Mouse (Mus musculus) cortical plate, adult 2 months (tissue): ENCODE measurements around the gene Nrd1.

Experiments used
- CTCF ChIP-seq: fragments of 200-500 bp; IDR thresholded peaks from 2 replicates; pipeline ENCODE4 v1.5.1; 2011; ENCODE audit warnings: mild to moderate bottlenecking, control low read depth, low read length; ENCODE audit not compliant: insufficient read depth; ENCODE audit errors: extremely low read depth
- POLR2A ChIP-seq: fragments of 200-500 bp; IDR thresholded peaks from 2 replicates; pipeline ENCODE4 v1.6.1; 2011; ENCODE audit warnings: mild to moderate bottlenecking, low read length, control low read depth; ENCODE audit not compliant: insufficient read depth; ENCODE audit errors: extremely low read depth

- no peak for TF ChIP-seq CTCF
- TF ChIP-seq POLR2A: no peak
These were observed 102.9 kb downstream of the Nrd1 start for GRCm38 (mm10) chr4:109103145-109103883.
